Mouse (Mus musculus) cerebellum, adult 2 months (tissue): ENCODE data around the gene Nrf1. TPM values are rescaled to one million over a fixed set of nuclear protein-coding genes. Genes with fewer than 3 reads are reported as not detected.

Experiments
- DNase-seq, 2 experiments: peaks; one replicate each; pipeline ENCODE4 v3.0.0; 2021
- H3K27ac ChIP-seq: fragments of 200-500 bp; 2 replicates; pipeline ENCODE4 v1.5.1; 2012; ENCODE audit warnings: low read length, control low read depth, inconsistent platforms; ENCODE audit not compliant: insufficient read depth
- H3K27me3 ChIP-seq: fragments of 200-500 bp; 2 replicates; pipeline ENCODE4 v1.6.1; 2012; ENCODE audit warnings: inconsistent platforms, mild to moderate bottlenecking, low read length, moderate library complexity; ENCODE audit not compliant: control insufficient read depth, insufficient read depth
- H3K4me1 ChIP-seq: fragments of 200-500 bp; 2 replicates; pipeline ENCODE4 v1.6.1; 2011; ENCODE audit warnings: low read length; ENCODE audit not compliant: control insufficient read depth, insufficient read depth
- H3K4me3 ChIP-seq: fragments of 200-500 bp; replicated peaks from 2 replicates; pipeline ENCODE3; 2011; ENCODE audit warnings: mild to moderate bottlenecking, low read depth, low read length, control low read depth; ENCODE audit not compliant: insufficient read depth
- CTCF ChIP-seq: fragments of 200-500 bp; IDR thresholded peaks from 2 replicates; pipeline ENCODE4 v1.5.1; 2011; ENCODE audit warnings: low read depth, mild to moderate bottlenecking, control low read depth, low read length, moderate library complexity, borderline replicate concordance; ENCODE audit not compliant: insufficient read depth
- POLR2A ChIP-seq: fragments of 200-500 bp; IDR thresholded peaks from 2 replicates; pipeline ENCODE4 v1.6.1; 2011; ENCODE audit warnings: low read length, control low read depth, borderline replicate concordance; ENCODE audit not compliant: insufficient read depth
- WGBS: fragments of 180-500 bp; shearing (Covaris S2); methylation state at CpG from one replicate; pipeline ENCODE4 v1.1.7; 2018; 5-methylcytosine and 5-hydroxymethylcytosine counted together
- polyA plus RNA-seq: library from polyadenylated mRNA; depleted of rRNA; stranded (reverse); fragments of >200 nt; gene quantifications from 2 replicates; pipeline ENCODE4 v1.2.3, GENCODE M21; 2012

Gene Nrf1
- polyA plus RNA-seq, 1 experiment: 29.6 TPM

- no peak for TF ChIP-seq CTCF
- TF ChIP-seq POLR2A: no peak
- Histone ChIP-seq H3K27ac (no peak overlapping the region), H3K27me3 (no peaks in the 10 kb centered on the region), H3K4me3 (no peak overlapping the region), H3K4me1 (peaks cover 5% of the 10 kb centered on the region; the same call in 1 of the 2 replicates)
- 69% methylated on average over 1 of the region's 1 CpGs for WGBS
- no peak for DNase-seq
Observed at GRCm38 (mm10) chr6:30053116-30053515, 5.3 kb downstream of the Nrf1 start.

GRCm38 (mm10) chr6:30062544-30062943 is 14.8 kb downstream of the Nrf1 start:
- Histone ChIP-seq H3K27ac (no peak overlapping the region), H3K4me3 (no peak overlapping the region), H3K27me3 (no peaks in the 10 kb centered on the region), H3K4me1 (no peaks in the 10 kb centered on the region)
- 92% methylated on average over 2 of the region's 2 CpGs for WGBS
- TF ChIP-seq POLR2A: no peak
- TF ChIP-seq CTCF: no peak
- DNase-seq: no peak

GRCm38 (mm10) chr6:30065369-30065768 is 17.6 kb downstream of the Nrf1 start:
- H3K4me1 ChIP-seq: no peaks in the 10 kb centered on the region
- no peaks in the 10 kb centered on the region for H3K27me3 ChIP-seq
- H3K27ac ChIP-seq: no peak overlapping the region
- no peak for DNase-seq
- 86% methylated on average over 2 of the region's 2 CpGs for WGBS
- no peak overlapping the region for H3K4me3 ChIP-seq
- TF ChIP-seq POLR2A (no peak), CTCF (no peak)

GRCm38 (mm10) chr6:30066746-30067145 is 19.0 kb downstream of the Nrf1 start:
- TF ChIP-seq CTCF (no peak), POLR2A (no peak)
- DNase-seq: no peak
- H3K27me3 ChIP-seq: no peaks in the 10 kb centered on the region
- 99% methylated on average over 2 of the region's 2 CpGs for WGBS
- no peaks in the 10 kb centered on the region for H3K4me1 ChIP-seq
- H3K27ac ChIP-seq: no peak overlapping the region
- H3K4me3 ChIP-seq: no peak overlapping the region

- no peaks in the 10 kb centered on the region for H3K4me1 ChIP-seq
- no peak for TF ChIP-seq CTCF
- TF ChIP-seq POLR2A: no peak
- no peak for DNase-seq
- H3K27ac ChIP-seq: no peak overlapping the region
- no peaks in the 10 kb centered on the region for H3K27me3 ChIP-seq
- no peak overlapping the region for H3K4me3 ChIP-seq
- 85% methylated on average over 3 of the region's 3 CpGs for WGBS
Observed at GRCm38 (mm10) chr6:30072476-30072875, 24.7 kb downstream of the Nrf1 start.

GRCm38 (mm10) chr6:30078938-30079529 is 31.2 kb downstream of the Nrf1 start:
- H3K27ac ChIP-seq: no peak overlapping the region
- no peaks in the 10 kb centered on the region; the same call in 1 of the 2 replicates for H3K4me1 ChIP-seq
- WGBS: 80% methylated on average over 4 of the region's 4 CpGs

GRCm38 (mm10) chr6:30081339-30081738 is 33.6 kb downstream of the Nrf1 start:
- TF ChIP-seq POLR2A (no peak), CTCF (peak; percentile 18; the same call in 1 of the 2 replicates)
- peak in 1 of 2 experiments; percentile 34 for DNase-seq
- no peak overlapping the region for H3K4me3 ChIP-seq
- H3K27ac ChIP-seq: no peak overlapping the region
- no peaks in the 10 kb centered on the region for H3K27me3 ChIP-seq
- H3K4me1 ChIP-seq: no peaks in the 10 kb centered on the region; the same call in 1 of the 2 replicates
- WGBS: 70% methylated on average over 3 of the region's 3 CpGs

More at GRCm38 (mm10) chr6:30078938-30079529, 31.2 kb downstream of the Nrf1 start:
- Histone ChIP-seq H3K4me3 (no peak overlapping the region), H3K27me3 (no peaks in the 10 kb centered on the region)
- no peak for DNase-seq
- TF ChIP-seq POLR2A (no peak), CTCF (no peak)

GRCm38 (mm10) chr6:30083307-30083706 is 35.5 kb downstream of the Nrf1 start:
- Histone ChIP-seq H3K27me3 (no peaks in the 10 kb centered on the region), H3K4me3 (no peak overlapping the region), H3K4me1 (no peaks in the 10 kb centered on the region; the same call in 1 of the 2 replicates), H3K27ac (no peak overlapping the region)
- WGBS: 48% methylated on average over 1 of the region's 1 CpGs
- no peak for TF ChIP-seq CTCF
- no peak for DNase-seq
